Mouse (Mus musculus) left cerebral cortex, adult 8-10 months (tissue): ENCODE measurements around the gene Ikzf2. TPM values are rescaled to one million over a fixed set of nuclear protein-coding genes. Genes with fewer than 3 reads are reported as not detected.

Experiments
- DNase-seq, 2 experiments: peaks; one replicate each; pipeline ENCODE4 v3.0.0; 2022; ENCODE audit warnings: low spot score in 2 of 2
- total RNA-seq, 4 experiments: library from RNA; stranded (reverse); gene quantifications; 2 replicates each; pipeline ENCODE4 v1.2.4; 2022

Gene Ikzf2
- total RNA-seq, result 10 to 100 TPM in 1 of 4 experiments, 1 to 10 TPM in 3; 4.4 to 10.7 (median 7.2) TPM

DNA sequence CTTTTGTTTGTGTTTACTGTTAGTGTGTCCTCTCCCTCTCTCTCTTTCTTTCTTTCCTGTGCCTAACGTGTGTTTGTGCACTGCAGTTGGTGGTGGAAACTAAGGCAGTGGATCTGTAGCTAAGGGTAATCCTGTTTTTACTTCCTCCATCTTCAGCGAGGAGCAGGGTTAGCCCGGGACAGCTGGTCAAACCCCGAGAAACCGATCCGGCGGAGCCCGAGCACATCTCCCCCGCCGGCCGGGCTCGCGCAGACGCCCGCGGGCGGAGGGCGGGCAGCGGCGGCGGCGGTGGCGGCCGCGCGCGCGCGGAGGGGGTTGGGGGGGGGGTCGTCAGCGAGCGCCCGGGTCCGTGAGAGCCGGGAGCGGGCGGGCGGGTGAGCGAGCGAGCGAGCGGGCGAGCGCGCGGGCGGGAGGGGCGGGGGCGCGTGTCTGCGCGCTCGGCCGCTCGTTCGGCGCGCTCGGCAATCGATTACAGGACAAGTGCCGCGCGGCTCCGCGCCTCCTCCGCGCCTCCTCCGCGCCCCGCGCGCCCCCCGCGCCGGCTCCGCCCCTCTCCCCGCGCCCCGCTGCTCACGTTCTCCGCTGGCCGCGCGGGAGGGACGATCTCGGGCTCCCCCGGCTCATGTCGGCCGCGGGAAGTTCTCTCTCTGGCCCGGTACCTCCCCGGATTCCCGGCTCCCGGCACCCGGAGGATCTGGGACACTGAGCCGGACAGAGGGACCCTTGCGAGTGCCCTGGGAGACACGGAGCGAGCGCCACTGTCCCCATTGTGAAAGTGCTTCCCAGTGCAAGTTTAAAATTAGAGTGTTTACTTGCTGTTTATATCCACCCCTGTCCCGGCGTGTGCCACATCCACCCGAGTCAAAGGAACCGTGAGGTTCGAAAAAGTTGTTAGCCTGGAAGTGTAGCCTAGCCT is at the start of gene Ikzf2:
Gene Ikzf2 (minus strand): TSS at position 170 of the 916 bp plus-strand sequence.
- DNase-seq, result peak; percentile 52 to 62

DNA sequence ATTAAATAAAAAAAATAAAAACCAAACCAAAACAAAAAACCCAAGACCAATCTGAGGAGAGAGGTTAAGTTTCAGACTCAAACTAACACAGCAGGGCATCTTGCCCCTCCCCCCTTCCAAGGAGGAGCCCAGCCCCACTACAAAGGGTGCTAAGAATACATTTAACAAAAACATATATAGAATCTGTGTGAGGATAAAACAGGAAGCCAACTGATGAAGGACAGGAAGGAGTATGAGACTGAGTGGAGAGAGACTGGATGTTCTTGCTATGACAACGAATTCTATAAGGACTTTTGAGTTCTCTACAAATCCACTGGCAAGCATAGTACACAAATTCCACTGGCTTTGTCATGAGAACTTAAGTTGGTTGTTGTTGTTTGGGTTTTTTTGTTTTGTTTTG is 42.7 kb upstream of the Ikzf2 start:
- no peak for DNase-seq

DNA sequence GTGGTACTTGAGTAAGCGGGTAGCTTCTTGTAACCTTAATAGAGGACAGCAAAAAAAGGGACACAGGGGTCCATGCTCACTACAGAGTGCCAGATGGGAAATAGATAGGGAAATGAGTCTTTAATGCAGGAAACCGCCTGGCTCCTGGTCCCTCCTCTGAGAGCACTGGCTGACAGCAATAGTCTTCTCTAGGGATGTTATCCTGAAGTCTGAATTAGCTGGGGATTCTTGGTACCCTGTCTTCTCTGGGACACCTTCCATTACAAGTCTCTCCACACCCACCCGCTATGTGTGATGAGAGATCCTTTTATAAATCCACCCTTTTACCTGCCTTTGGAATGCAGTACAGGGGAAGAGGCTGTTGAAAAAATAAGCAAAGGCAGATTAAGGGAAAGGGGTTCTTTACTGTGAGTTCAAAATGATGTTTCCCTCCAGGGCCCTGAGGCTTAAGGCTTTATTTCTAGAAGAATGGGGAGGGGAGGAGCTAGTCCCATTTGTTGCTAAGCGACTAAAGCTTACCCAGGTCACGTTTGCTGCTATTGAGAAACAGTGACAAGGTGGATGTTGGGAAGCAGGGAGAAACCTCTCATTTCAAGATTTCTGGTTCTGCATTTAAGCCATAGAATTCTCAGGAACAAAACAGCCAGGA is 42.1 kb upstream of the Ikzf2 start:
- no peak for DNase-seq

DNA sequence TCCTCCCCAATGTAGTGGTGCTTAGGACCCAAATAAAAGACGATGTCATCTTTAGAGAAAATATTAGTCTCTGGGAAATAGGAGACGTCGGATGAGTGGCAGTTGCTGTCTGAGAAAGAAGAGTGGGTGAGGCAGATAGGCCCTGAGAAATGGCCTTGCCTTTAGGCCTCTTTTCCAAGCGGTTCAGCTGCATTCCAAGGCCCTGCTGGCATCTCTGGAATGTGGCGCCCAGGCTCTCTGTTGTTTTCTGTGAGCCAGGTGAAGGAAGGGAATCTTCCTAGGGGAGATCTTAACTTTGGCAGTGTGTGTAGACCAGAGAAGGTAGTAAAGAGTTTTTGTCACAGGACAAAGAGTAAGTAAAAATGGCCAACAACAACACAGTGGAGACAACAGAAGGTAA is 40.9 kb upstream of the Ikzf2 start:
- no peak for DNase-seq

DNA sequence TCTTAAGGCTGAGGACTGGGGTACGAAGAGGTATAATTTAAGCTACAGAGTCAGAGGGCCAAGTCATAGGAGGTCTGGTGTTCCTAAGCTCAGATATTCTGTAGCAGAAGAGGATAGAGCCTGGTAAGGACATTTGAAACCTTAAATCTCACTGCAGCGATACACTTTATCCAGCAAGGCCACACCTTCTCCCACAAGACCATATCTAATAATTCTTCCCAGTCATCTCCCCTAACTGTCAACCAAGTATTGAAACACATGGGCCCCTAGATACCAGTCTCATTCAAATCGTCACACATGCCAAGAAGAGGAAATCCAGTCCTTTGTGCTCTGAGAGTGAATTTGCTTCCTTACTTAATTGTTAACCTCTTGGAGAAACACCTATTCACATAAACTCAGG is 30.1 kb upstream of the Ikzf2 start:
- DNase-seq, result no peak

DNA sequence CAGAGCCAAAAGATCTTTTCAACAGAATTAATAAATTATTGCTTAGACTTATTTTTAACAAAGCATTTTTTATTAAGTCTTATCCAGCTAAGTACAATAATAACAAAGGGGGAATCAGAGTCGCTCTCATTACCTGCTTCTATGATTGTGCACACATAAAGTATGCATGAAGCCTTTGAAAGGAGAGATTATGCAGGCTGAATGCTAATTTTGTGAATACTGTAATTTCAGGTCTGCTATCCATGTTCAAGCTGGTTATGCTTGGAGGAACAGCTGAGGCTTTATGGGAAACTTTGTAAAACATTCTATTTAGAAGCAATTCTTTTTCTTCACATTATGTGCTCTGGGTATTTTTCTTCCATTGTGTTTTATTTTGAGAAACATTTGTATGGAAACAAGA is 21.5 kb upstream of the Ikzf2 start:
- no peak for DNase-seq

DNA sequence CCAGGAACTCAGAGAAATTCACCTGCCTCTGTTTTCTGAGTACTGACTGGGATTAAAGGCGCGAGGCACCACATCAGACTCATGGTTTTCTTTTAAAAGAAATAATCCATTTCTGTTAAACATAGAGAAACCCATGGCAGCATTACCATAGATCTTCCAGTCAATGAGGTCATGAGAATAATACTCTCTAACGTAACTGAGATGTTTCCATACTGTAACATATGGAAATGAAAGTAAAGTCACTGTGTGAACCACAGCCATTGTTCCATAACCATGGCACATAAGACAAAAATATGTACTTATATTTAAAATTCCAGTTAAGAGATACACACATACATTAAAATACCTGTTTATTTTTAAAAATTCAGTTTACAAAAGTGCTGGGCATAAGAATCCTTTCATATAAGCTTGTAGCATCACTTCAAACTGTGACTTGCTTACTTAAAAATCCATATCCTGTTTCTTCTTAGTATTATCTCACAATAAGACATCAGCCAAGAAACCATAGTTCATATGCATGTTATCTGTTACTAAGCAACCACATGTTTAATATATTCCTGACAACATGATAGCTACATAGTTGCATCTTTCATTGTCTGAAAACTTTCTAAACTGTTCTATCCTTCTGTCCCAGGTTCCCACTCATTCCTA is 16.6 kb upstream of the Ikzf2 start:
- DNase-seq, result no peak

DNA sequence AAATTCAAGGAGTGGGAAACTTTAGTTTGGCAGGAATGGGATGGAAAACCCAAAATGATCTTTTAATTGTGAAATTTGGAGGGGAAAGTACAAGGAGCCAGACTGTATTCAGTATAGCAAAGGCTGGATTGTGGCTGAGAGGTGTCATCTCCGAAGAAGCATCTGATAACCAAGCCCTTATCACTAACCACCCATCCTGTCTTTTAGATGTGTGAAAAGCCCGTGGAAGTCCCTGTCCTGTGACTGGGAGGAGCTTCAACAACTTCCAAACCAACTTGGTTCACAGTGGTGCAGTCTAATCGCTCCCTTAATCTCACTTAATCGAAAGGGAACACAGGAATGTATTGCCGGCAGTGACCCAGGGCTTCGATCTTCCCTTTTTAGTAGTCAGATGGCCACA is 4.9 kb upstream of the Ikzf2 start:
- DNase-seq, result no peak

DNA sequence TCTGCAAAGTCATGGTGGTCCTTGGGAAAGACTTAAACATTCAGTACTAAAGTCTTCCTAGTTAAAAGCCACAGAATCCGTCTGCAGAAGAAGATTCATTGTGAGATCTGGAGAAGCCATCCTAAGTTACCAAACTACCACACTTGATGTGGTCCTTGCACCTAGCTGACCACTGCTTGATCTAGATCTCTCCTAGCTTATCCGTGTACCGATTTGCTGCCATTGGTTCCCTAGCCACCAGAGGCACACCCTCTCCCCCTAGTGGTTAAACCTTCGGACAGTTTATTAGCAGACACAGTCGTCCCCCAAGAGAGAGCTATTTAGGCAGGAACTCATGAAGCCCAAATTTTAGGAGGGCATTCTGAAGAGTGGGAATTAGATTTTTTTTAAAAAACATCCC is 1.9 kb upstream of the Ikzf2 start:
- DNase-seq, result peak in 1 of 2 experiments; percentile 31

DNA sequence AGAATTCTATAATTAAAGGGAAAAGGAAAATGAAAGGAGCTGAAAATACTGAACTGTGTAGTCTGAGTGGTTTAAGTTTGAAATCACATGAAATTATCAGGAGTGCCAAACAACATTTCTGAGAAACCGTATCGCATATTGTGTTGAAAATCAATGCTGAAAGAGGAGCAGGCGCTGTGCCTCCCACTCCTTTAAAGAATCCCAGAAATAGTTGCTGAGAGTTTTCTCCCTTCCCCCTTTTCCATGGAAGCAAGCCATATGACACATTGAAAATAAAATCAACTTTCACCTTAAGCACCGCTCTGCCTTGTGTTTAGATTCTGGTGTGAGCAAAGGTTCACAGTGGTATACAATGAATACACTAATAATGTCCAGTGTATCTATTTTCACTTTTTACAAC is 1.1 kb upstream of the Ikzf2 start:
- DNase-seq, result no peak

DNA sequence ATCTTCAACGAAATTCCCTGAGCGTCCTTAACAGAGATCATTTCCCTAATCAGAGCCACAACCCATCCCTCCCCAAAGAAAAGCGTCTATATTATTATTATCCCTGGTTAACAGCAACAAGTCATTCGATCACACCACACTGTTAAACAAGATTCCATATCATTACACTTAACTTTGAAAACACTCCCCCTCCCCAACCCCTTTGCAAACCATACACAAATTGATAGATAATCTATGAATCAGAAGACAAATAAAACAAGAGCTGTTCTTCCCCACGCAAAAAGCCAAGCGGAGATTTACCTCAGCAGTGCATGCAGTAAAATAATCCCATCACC is 337 bp downstream of the Ikzf2 start:
- no peak for DNase-seq

DNA sequence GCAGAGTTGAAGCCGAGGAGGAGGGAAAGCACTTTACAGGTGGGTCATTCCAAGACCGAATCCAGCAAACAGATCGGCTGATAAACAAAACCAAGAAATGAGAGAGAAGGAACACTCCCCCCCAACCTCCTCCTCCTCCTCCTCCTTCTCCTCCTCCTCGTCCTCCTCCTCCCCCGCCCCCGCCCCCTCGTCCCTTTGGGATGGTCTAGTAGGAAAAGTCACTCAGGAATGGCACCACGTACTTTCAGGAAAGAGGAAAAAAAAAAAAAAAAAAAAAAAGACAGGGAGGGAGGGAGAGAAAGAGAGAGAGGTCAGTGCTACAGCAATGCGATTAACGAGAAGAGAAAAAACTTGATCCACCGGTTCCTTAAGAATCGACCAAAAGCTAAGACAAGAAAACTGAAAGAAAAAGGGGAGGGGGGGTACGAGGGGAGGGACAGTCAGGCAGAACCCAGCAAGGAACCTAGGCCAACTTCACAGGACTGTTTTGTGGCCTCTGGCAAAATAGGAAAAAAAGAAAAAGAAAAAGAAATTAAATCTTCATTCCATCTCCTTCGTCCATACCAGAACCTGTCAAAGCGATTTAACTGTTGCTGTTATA is 1.1 kb downstream of the Ikzf2 start:
- DNase-seq, result no peak

DNA sequence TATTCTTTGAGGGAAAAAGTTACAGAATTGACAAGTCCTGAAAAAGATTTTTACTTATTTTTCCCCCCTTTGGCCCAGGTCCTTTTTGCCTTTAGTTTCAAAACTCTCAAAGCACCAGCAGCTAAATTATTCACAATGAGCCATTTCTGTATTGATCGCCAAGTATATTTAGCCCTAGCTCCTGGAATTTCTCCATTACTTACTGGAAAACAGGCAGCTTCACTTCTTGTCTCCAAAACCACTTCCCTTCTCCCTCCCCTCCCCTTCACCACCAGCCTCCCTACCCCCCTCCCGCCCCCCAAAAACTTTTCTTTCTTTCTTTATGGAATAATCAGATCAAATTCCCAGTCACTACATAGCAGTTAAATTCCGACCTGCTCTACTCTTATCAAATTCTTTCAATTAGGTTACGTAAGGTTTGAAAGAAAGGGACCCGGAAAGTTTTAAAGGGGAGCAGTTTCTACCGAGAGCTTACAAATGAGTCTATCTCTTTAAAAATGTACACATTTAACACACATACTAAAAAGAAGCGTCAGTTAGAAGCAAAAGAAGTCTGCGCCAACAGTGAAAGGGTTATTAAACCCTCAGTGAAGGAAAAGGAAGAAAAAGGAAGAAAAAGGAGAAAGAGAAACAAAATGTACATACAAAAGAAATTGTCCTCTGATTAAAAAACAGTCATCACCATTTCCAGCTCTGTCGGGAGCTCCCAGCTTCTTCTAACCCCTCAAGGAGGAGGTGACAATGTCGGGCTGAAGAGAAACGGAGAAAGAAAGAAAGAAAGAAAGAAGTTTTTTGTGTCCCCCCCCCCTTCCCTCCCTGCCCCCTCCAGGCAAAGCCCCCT is 1.8 kb downstream of the Ikzf2 start:
- no peak for DNase-seq

DNA sequence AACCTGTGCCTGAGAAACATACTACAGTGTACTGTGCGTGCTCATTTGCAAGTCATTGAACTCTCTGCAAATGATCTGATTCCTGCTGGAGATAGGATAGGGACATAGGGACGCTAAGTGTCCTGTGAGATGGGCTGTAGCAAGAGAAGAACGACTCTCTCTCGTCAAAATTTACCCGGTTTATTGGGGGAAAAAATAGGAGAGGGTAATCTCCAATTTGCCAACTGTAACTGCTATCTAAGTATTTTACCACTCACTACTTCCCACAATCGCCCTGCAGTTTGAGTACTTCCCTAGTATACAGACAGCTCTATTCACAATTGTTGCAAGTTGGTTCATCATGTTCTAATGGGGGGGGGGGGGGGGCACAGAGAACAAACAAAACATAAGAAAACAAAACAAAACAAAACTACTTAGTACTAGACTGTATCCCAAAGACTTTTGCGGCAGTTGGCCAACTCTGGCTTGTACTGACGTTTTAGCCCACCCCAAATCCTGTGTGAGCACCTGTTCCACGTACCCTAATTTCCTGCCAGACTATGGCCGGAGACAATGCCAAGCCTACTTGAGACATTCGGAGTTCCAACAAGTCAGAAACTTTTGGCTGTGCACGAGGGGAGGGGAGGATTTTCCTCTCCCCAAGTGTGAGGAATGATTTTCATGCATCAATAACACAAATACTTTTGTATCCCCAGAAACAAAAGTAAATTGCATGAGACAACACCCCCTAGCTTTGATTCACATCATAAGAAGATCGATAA is 2.6 kb downstream of the Ikzf2 start:
- no peak for DNase-seq

DNA sequence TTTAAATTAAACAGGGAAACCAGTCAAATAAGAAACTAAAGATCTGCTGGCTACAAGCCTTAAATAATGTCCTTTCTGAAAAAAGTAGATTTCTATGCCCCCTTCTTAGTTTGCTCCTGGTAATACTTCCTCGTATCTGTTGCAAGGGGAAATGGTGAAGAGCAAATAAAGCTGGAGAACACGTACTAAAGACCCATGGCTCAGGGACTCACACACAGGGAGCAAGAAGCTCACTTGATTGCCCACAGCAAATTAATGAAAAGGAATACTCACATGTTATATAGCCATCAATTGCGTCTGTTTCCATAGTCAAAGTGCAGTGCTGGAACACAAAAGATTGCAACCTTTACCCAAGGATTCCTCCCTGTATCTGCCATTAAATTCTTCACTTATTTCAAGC is 3.2 kb downstream of the Ikzf2 start:
- no peak for DNase-seq

DNA sequence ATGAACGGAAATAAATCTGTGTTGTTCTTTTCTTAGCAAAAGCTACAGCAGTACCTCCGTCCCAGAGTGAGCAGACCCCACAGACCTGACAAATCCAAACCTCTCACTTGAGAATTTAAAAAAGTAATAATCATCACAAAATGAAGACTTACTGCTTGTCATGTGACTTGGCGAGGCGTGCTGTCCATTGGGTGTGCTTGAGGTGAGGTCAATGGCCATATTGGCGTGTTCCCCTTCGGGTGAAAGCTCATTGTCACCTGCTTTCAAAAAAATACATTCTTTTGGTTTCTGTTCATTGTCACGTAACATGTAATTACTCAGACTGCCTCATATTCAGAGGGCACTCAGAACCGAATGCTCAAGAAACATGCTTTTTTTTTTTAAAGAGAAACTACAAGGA is 4.0 kb downstream of the Ikzf2 start:
- no peak for DNase-seq

DNA sequence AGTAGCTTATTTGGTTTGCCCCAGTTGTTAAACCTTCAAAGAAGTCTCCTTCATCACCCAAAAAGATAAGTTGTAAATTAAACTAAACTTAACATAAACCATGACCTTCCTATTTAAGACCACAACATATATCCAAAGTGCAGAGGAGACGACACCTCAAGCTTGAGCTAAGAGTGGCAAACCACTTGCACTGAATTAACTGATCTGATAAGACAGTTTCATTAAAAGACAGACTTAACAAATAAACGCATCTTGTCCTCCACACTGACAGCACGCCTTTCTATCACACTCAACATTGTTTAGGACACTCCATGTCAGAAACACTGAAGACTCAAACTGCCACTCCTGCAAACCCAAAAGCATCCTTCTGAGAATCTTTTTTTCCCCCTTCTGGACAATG is 4.8 kb downstream of the Ikzf2 start:
- DNase-seq, result no peak

DNA sequence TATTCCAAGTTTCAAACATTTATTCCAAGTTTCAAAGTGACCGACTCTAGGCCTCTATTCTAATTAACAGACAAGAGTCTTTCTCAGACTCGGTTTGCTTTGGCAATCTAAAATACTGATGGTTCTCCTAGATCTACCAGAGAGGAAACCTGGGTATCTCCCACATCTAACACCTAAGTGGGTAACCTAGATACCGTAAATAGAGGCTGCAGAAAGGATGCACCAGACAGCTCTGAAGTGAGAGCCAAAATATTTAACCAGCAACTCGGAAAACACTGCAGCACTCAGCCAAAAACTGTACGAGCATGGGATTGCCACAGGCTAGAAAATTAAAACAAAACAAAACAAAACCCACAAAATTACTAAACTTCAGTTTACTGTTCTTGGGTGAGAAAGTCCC is 6.0 kb downstream of the Ikzf2 start:
- DNase-seq, result no peak

DNA sequence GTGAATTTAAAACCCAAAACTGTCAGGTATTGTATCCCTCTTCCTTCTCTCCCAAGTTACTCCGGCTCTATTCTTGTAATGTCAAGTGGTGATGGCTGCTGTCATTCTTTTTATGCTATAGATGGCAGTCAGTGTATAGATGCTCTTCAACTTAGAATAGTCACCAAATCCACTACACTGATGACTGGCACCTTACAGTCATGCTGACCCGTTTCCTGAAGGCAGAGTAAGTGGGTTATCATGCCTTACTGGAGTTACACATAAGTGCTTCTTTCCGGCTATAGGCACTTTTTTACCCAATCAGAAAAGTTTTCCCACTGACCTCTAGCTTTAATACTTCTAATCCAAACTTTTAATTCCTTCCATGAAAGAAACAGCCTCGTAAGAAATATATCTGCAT is 6.5 kb downstream of the Ikzf2 start:
- DNase-seq, result no peak

DNA sequence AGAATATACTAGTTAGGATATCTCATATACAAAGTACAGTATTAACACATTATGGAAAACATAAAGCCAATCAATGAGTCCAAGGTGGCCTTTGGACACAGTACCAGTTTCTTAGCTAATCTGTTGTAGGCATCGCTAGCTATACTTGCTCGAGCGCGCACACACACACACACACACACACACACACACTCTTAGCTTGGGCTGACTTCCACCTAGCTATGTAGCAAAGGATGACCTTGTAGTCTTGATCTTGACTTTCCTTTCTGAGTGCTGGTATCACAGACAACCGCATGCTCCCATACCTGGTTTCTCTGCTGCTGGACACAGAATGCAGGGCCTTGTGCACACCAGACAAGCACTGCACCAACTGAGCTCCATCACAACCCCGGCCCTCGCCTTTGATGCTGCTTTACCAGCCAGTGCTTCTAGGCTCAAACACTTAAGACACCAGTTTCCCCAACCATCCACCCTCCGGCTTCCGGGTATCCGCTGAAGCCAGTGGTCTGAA is 17.1 kb downstream of the Ikzf2 start:
- no peak for DNase-seq
